Mouse (Mus musculus) R1 (cell line): Measurements from ENCODE around the gene Ptpn5.
A peak's percentile ranks its signal among the peaks of the same experiment; 100 is the strongest.

Source experiments
- DNase-seq: peaks from one replicate; pipeline ENCODE4 v3.0.0-alpha.2; 2018; ENCODE audit warnings: low read depth, low spot score

Gene Ptpn5

DNA sequence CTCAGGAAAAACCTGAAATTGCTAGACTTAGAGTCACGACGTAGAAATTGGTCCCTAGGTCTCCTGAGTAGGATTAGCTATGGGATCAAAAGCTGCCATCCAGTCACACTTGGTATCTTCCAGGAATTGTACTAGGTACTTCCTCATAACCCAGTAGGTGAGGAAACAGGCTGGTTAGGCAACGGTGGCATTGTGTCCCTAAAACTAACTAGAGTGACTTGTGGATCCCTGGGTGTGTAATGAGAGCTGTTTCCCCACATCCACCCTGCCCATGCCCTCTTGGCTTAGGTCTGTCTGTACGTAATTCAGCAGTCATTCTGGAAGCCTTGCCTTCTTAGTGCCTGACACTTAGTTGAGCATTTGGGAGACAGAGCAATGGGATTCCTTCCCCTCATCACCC, 77.2 kb downstream of the Ptpn5 start:
- no peak for DNase-seq

DNA sequence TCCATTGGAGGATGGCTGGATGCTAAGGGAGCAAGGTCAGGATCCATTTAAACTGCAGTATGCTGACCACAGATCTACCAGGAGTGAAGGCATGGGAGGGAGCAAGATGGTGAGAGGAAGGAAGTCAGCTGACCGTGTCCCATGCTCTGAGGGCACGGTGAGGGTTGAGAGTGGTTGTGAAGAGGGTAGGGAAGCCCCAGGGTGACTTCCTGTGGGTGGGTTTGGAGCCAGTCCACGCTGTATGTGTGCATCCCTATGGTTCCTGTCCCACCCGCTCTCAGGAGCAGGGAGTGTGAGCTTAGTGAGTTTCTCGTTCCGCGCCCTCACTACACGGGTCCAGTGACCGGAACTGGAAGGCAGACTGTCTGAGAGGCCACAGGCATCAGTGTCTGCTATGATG, 77.7 kb downstream of the Ptpn5 start:
- no peak for DNase-seq

DNA sequence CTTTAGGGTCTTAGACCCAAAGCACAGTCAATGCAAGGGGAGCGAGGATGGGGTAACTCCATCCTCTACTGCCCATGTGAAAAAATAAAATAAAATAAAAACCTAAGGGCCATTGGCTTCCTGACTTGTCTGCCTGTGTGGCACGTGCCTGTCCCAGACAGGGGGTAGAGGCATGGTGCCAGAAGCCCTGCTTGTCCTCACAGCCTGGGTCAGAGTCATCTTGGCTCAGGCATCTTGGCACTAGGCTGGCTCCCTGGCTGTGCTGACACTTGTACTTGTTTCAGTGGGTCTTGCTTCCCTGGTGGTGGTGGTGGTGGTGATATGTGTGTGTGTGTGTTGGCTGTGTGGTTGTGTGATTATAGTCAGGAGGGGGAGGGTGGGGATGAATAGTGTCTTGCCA, 78.8 kb downstream of the Ptpn5 start:
- DNase-seq = no peak

- DNase-seq = peak; percentile 6
Observed at GRCm38 (mm10) chr7:47053287-47053686, 80.2 kb downstream of the Ptpn5 start.

- no peak for DNase-seq
Observed at GRCm38 (mm10) chr7:47052276-47052675, 81.2 kb downstream of the Ptpn5 start.

DNA sequence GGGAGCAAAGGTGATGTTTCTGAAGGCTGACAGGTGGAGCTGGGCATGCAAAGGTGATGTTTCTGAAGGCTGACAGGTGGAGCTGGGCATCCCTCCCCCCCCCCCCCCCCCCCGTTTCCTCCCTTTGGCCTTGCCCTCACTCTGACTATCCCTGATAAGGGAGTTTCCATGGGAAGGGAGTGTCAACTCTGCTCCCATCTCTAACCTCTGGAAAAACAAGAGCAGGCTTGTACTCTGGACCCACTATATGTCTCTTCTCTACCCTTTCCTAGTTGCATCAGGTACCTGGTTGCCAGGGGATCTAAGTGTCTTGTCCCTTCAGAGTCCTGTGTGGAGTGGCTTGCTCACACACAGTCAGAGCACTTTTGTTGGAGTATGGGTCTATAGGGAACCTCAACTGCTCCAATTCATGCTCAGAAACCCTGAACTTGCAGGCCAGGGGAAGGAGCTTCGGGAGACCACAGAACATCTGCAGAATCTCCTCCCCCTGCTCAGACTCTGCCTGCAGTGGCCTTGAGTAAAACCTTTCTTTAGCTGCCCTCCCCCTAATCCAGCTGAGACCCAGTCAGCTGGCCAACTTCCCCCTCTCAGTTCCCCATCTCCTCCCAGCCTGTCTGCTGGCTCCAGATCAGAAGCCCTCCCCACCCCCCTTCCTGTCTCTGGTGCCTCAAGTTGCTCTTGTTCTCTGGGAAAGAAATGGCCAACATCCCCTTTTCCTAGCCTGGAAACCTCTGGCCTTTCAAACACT, 81.9 kb downstream of the Ptpn5 start:
- no peak for DNase-seq

- DNase-seq = peak; percentile 45
Observed at GRCm38 (mm10) chr7:47050766-47051165, 82.7 kb downstream of the Ptpn5 start.

DNA sequence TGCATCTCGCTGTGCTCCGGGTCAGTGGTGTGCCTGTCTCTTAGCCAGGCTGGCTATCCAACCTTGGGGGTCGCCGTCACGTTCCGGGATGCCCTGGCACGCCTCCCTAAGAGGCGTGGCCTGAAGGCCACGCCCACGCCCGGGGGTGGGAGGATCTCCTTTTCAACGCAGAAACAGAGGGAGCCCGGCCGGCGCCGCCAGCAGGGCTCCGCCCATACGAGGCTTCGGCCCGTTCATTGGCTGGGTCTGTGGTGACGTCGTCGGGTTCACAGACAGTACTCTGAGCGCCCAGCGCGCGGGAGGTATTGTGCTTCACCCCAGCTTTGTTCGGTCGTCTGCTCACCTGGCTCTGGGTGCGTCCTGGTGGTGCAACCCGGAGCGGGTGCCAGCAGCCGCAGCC, 83.1 kb downstream of the Ptpn5 start, which contains the start of gene Tmem86a:
TSS of gene Tmem86a (plus strand) at position 236 of the 400 bp plus-strand sequence.
- DNase-seq = peak; percentile 95

- DNase-seq = no peak
Observed at GRCm38 (mm10) chr7:47042823-47043490, 90.5 kb downstream of the Ptpn5 start.

DNA sequence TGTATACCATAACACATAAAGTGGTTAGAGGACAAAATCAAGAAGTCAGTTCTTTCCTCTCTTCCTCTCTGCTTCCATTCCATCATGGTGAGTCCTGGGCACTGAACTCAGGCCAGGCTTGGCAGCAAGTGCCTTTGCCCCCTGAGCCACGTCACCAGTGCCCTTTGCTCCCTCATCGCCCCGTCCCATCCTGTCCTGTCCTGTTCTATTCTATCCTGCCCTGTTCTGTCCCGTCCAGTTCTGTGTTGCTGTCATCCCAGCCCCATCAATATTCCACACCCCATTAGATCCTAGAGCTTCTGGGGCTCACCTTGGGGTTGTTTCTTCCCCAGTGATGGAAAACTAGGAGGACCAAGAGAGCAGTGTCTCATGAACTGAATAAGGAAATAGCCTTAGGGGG, 91.4 kb downstream of the Ptpn5 start:
- DNase-seq = no peak

GRCm38 (mm10) chr7:47041706-47042105, 91.8 kb downstream of the Ptpn5 start:
- DNase-seq = no peak

- no peak for DNase-seq
Observed at GRCm38 (mm10) chr7:47035426-47035825, 98.1 kb downstream of the Ptpn5 start.

- no peak for DNase-seq
Observed at GRCm38 (mm10) chr7:47034785-47035384, 98.6 kb downstream of the Ptpn5 start.

- DNase-seq = no peak
Observed at GRCm38 (mm10) chr7:47031371-47031770, 102.1 kb downstream of the Ptpn5 start.

GRCm38 (mm10) chr7:47030517-47031193, 102.8 kb downstream of the Ptpn5 start:
- no peak for DNase-seq
